Mouse (Mus musculus): ENCODE results near the gene Dock9.

Dock9 gene

GRCm38 (mm10) chr14:121508929-121509328 lies 288.7 kb downstream of the Dock9 start:
- no peak for DNase-seq (ENCODE audit: low spot score)

- DNase-seq (ENCODE audit: low spot score) = no peak
Observed at GRCm38 (mm10) chr14:121506336-121506735, 291.3 kb downstream of the Dock9 start.

GRCm38 (mm10) chr14:121505485-121505860 lies 292.2 kb downstream of the Dock9 start:
- DNase-seq (ENCODE audit: low spot score) = no peak

- no peak for DNase-seq (ENCODE audit: low spot score)
Observed at GRCm38 (mm10) chr14:121504781-121505484, 292.7 kb downstream of the Dock9 start, which contains the start of gene Slc15a1. Gene Slc15a1, minus strand, starts transcription at chr14:121505252.

- no peak for DNase-seq (ENCODE audit: low spot score)
Observed at GRCm38 (mm10) chr14:121500577-121500976, 297.1 kb downstream of the Dock9 start.

GRCm38 (mm10) chr14:121499769-121500168 lies 297.9 kb downstream of the Dock9 start:
- no peak for DNase-seq (ENCODE audit: low spot score)

- no peak for DNase-seq (ENCODE audit: low spot score)
Observed at GRCm38 (mm10) chr14:121497800-121498199, 299.8 kb downstream of the Dock9 start.

- DNase-seq (ENCODE audit: low spot score) = no peak
Observed at GRCm38 (mm10) chr14:121495741-121496140, 301.9 kb downstream of the Dock9 start.

GRCm38 (mm10) chr14:121495120-121495519 lies 302.5 kb downstream of the Dock9 start:
- DNase-seq (ENCODE audit: low spot score) = no peak

- DNase-seq (ENCODE audit: low spot score) = no peak
Observed at GRCm38 (mm10) chr14:121494238-121494637, 303.4 kb downstream of the Dock9 start.

- no peak for DNase-seq (ENCODE audit: low spot score)
Observed at GRCm38 (mm10) chr14:121493712-121494111, 303.9 kb downstream of the Dock9 start.

- DNase-seq (ENCODE audit: low spot score) = no peak
Observed at GRCm38 (mm10) chr14:121492328-121492727, 305.3 kb downstream of the Dock9 start.
